Mouse (Mus musculus) brain, adult 10 weeks (tissue): ENCODE data around the gene Cul4b. TPM values are rescaled to one million over a fixed set of nuclear protein-coding genes. Genes with fewer than 3 reads are reported as not detected.

ENCODE experiments used
- polyA plus RNA-seq: library from polyadenylated mRNA; stranded (reverse); fragments of 350-450 nt; fragmentation: Illumina TruSeq; extraction: RNeasy Lipid Tissue Mini Kit (QIAGEN cat#74804); gene quantifications from one replicate; pipeline ENCODE4 v1.2.3, GENCODE M21; 2015; ENCODE audit warnings: low read depth, low replicate concordance

Gene Cul4b
- polyA plus RNA-seq = 33.9 TPM

GRCm38 (mm10) chrX:38576078-38576477 is at the start of gene Cul4b:
Gene Cul4b, minus strand, starts transcription at chrX:38576196.

DNA sequence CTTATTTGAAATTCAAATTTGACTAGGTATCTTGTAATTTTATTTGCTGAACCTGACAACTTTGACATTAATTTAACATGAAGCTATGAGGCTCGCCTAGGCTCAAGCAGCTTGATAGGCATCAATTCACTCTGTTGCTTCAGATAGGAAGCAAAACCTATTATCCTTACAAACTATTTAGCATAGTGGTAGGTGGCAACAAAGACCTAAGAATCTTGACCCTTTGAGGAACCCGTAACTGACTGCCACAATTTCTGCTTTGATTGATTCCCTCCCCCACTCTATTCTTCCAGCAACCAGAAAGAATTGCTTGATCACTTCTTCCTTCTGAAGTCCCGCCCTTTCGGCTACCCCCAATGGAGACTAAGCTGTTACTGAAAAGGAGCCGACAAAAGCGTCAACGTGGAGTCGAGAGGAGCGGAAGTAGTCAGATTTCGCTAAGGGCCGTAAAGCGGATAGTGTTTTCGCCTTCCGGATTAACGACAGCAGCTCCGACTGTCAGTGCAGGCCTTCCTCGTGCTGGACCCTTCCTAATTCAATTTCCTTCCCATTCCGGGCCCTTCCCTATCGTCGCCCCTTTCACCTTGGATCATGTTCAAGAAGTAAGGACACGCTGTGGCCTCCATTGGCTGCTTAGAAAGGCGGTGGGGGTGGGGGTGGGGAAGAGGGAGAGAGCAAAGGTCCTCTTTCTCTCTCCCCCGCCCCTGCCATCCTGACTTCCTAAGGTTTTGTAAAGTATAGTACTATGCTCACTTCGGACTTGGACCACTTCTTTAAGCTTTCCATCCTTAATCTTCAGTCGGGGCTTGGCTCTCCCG is 24.4 kb upstream of the Cul4b start, which contains the start of gene Mcts1:
Gene Mcts1 (plus strand): TSS at position 402 of the 818 bp plus-strand sequence.

Other genes starting within 250 kb of the Cul4b start
- 103 TPM for gene Lamp2, start 119.7 kb downstream of the Cul4b start, polyA plus RNA-seq
- 140 TPM for gene Mcts1, start 24.4 kb upstream of the Cul4b start, polyA plus RNA-seq
- 50.3 TPM for gene C1galt1c1, start 58.9 kb upstream of the Cul4b start, polyA plus RNA-seq
- gene 6030498E09Rik, start 196.5 kb upstream of the Cul4b start, polyA plus RNA-seq = not detected